Mouse (Mus musculus) CH12.LX (cell line): ENCODE measurements around the gene Rpgrip1. TPM values are rescaled to one million over a fixed set of nuclear protein-coding genes. Genes with fewer than 3 reads are reported as not detected.

Source experiments
- DNase-seq: peaks from one replicate; pipeline ENCODE4 v3.0.0-alpha.2; 2013; ENCODE audit errors: extremely low read depth
- H3K27ac ChIP-seq: 2 replicates; pipeline ENCODE4 v1.5.1; 2012; ENCODE audit warnings: low read depth, mild to moderate bottlenecking, control low read depth, moderate library complexity; ENCODE audit not compliant: insufficient read depth
- H3K27me3 ChIP-seq: replicated peaks from 2 replicates; pipeline ENCODE3; 2012; ENCODE audit warnings: inconsistent platforms
- H3K36me3 ChIP-seq, 2 experiments: replicated peaks in 1 of 2; 2 replicates each; pipeline versions ENCODE3 to v1.6.1; 2012; ENCODE audit warnings: inconsistent platforms in 1 of 2, low read length in 1 of 2, mild to moderate bottlenecking in 1 of 2, mixed read lengths in 1 of 2, moderate library complexity in 1 of 2; ENCODE audit not compliant: control insufficient read depth in 1 of 2, insufficient read depth in 1 of 2
- H3K4me1 ChIP-seq, 2 experiments: 2 replicates each; pipeline ENCODE4 v1.6.1; 2012; ENCODE audit warnings: inconsistent platforms in 1 of 2, moderate library complexity in 1 of 2; ENCODE audit not compliant: insufficient read depth in 2 of 2, control insufficient read depth in 1 of 2
- H3K4me2 ChIP-seq: 2 replicates; pipeline ENCODE4 v1.6.1; 2012; ENCODE audit warnings: low read depth, mild to moderate bottlenecking, control low read depth; ENCODE audit not compliant: poor library complexity, insufficient read depth, severe bottlenecking
- H3K4me3 ChIP-seq, 3 experiments: fragments of 150-350 bp in 1 of 3; sonication (generic) in 1 of 3; replicated peaks in 1 of 3; 2 replicates each; pipeline versions ENCODE3 to v1.5.1; 2011 to 2012; ENCODE audit warnings: low read depth in 2 of 3, low read length in 2 of 3, mild to moderate bottlenecking in 2 of 3, moderate library complexity in 2 of 3, control low read depth in 1 of 3, improper control_type of control experiment in 1 of 3, inconsistent platforms in 1 of 3, mixed read lengths in 1 of 3; ENCODE audit not compliant: poor library complexity in 1 of 3
- H3K79me2 ChIP-seq: replicated peaks from 2 replicates; pipeline ENCODE4 v1.6.1; 2012; ENCODE audit warnings: mild to moderate bottlenecking, moderate library complexity; ENCODE audit not compliant: control insufficient read depth, poor library complexity, insufficient read depth, severe bottlenecking; ENCODE audit errors: extremely low read depth
- H3K9ac ChIP-seq: 2 replicates; pipeline ENCODE4 v1.6.1; 2012; ENCODE audit warnings: low read depth, mild to moderate bottlenecking, control low read depth, moderate library complexity; ENCODE audit not compliant: insufficient read depth
- H3K9me3 ChIP-seq: replicated peaks from 2 replicates; pipeline ENCODE3; 2012; ENCODE audit warnings: low read length, inconsistent platforms, mixed read lengths
- BHLHE40 ChIP-seq: IDR thresholded peaks from 2 replicates; pipeline ENCODE4 v1.6.1; 2011; ENCODE audit warnings: mild to moderate bottlenecking, low read depth, low read length, improper control_type of control experiment
- E2F4 ChIP-seq: IDR thresholded peaks from 2 replicates; pipeline ENCODE4 v1.6.1; 2011; ENCODE audit warnings: low read depth, low read length, improper control_type of control experiment; ENCODE audit not compliant: insufficient replicate concordance
- ELF1 ChIP-seq: IDR thresholded peaks from 2 replicates; pipeline ENCODE4 v1.6.1; 2014; ENCODE audit warnings: low read depth, mild to moderate bottlenecking, inconsistent platforms, low read length, improper control_type of control experiment
- EP300 ChIP-seq: IDR thresholded peaks from 2 replicates; pipeline ENCODE4 v1.6.1; 2011; ENCODE audit warnings: low read length, improper control_type of control experiment
- ETS1 ChIP-seq: conservative IDR thresholded peaks from 2 replicates; pipeline ENCODE4 v1.6.1; 2012; ENCODE audit warnings: low read depth, mild to moderate bottlenecking, inconsistent platforms, low read length, improper control_type of control experiment, moderate library complexity
- JUND ChIP-seq: conservative IDR thresholded peaks from 2 replicates; pipeline ENCODE4 v1.6.1; 2011; ENCODE audit warnings: low read depth, low read length, improper control_type of control experiment
- KAT2A ChIP-seq: IDR thresholded peaks from 2 replicates; pipeline ENCODE4 v1.6.1; 2012; ENCODE audit warnings: low read length, improper control_type of control experiment, inconsistent platforms; ENCODE audit not compliant: insufficient replicate concordance
- MAFK ChIP-seq: IDR thresholded peaks from 2 replicates; pipeline ENCODE4 v1.6.1; 2011; ENCODE audit warnings: low read length, improper control_type of control experiment; ENCODE audit not compliant: insufficient replicate concordance
- MAX ChIP-seq: IDR thresholded peaks from 2 replicates; pipeline ENCODE4 v1.6.1; 2011; ENCODE audit warnings: low read length, improper control_type of control experiment
- MEF2A ChIP-seq: IDR thresholded peaks from 2 replicates; pipeline ENCODE4 v1.6.1; 2014; ENCODE audit warnings: low read depth, mild to moderate bottlenecking, inconsistent platforms, low read length, improper control_type of control experiment, borderline replicate concordance
- MYC ChIP-seq: IDR thresholded peaks from 2 replicates; pipeline ENCODE4 v1.6.1; 2011; ENCODE audit warnings: low read depth, mild to moderate bottlenecking, improper control_type of control experiment, low read length
- NRF1 ChIP-seq: IDR thresholded peaks from 2 replicates; pipeline ENCODE4 v1.6.1; 2014; ENCODE audit warnings: low read depth, mild to moderate bottlenecking, inconsistent platforms, low read length, improper control_type of control experiment, moderate library complexity
- PAX5 ChIP-seq: IDR thresholded peaks from 2 replicates; pipeline ENCODE4 v1.6.1; 2012; ENCODE audit warnings: low read length, inconsistent platforms, mixed read lengths
- RCOR1 ChIP-seq: conservative IDR thresholded peaks from 2 replicates; pipeline ENCODE4 v1.6.1; 2012; ENCODE audit warnings: low read depth, mild to moderate bottlenecking, inconsistent platforms, low read length, improper control_type of control experiment
- SMC3 ChIP-seq: IDR thresholded peaks from 2 replicates; pipeline ENCODE4 v1.6.1; 2011; ENCODE audit warnings: low read depth, low read length, improper control_type of control experiment
- TBP ChIP-seq: conservative IDR thresholded peaks from 2 replicates; pipeline ENCODE4 v1.6.1; 2011; ENCODE audit warnings: low read depth, low read length, improper control_type of control experiment
- TCF12 ChIP-seq: IDR thresholded peaks from 2 replicates; pipeline ENCODE4 v1.6.1; 2014; ENCODE audit warnings: low read depth, mild to moderate bottlenecking, inconsistent platforms, low read length, improper control_type of control experiment
- USF1 ChIP-seq: IDR thresholded peaks from 2 replicates; pipeline ENCODE4 v1.6.1; 2014; ENCODE audit warnings: low read depth, mild to moderate bottlenecking, inconsistent platforms, low read length, improper control_type of control experiment
- ZC3H11A ChIP-seq: IDR thresholded peaks from 2 replicates; pipeline ENCODE4 v1.6.1; 2012; ENCODE audit warnings: low read depth, mild to moderate bottlenecking, inconsistent platforms, low read length, improper control_type of control experiment
- ZMIZ1 ChIP-seq: IDR thresholded peaks from 2 replicates; pipeline ENCODE4 v1.6.1; 2012; ENCODE audit warnings: low read depth, mild to moderate bottlenecking, inconsistent platforms, low read length, improper control_type of control experiment
- ZNF384 ChIP-seq: IDR thresholded peaks from 2 replicates; pipeline ENCODE4 v1.6.1; 2012; ENCODE audit warnings: low read depth, low read length, improper control_type of control experiment, inconsistent platforms
- dilution Hi-C: fragments of 300-500 bp; cut with MboI; formaldehyde crosslinking; loops from 2 replicates; pipeline ENCODE4 v1.14.3; 2020; ENCODE audit warnings: low sequenced_read_pairs; ENCODE audit not compliant: extremely low pct_unique_long_range_greater_than_20kb, extremely low pct_ligation_motif_present
- in situ Hi-C: fragments of 300-500 bp; cut with MboI; formaldehyde crosslinking; loops from 3 replicates; pipeline ENCODE4 v1.14.3; 2019; ENCODE audit warnings: low sequenced_read_pairs, low pct_ligation_motif_present, low pct_unique_long_range_greater_than_20kb, mixed read lengths
- polyA plus RNA-seq: library from polyadenylated mRNA; unstranded; fragments of >175 nt; gene quantifications from 2 replicates; pipeline ENCODE4 v1.2.1, GENCODE M21; 2012; ENCODE audit warnings: low read depth; ENCODE audit not compliant: insufficient read length
- total RNA-seq, 2 experiments: library from RNA; depleted of rRNA; stranded (reverse); fragments of 300-350 nt in 1 of 2; fragments of >200 nt in 1 of 2; gene quantifications; 2 replicates each; pipeline ENCODE4 v1.2.3; 2012 to 2014

Gene Rpgrip1
- total and polyA plus RNA-seq, 3 experiments: 7.3 to 41.8 (median 15.0) TPM

DNA sequence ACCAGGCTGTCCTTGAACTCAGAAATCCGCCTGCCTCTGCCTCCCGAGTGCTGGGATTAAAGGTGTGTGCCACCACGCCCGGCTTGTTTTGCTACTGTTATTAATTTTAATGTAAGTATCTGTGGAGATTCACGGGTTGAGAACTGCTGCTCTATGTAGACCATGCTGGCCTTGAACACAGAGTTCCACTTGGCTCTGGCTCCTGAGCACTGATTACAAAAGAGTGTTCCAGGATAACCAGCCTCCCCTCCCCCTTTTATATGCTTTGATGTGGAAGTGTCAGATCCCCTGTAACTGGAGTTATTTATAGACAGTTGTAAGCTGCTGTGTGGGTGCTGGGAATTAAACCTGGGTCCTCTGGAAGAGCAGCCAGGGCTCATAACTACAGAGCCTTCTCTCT is 6.7 kb downstream of the Rpgrip1 start:
- no peaks in the 10 kb centered on the region for H3K9me3 ChIP-seq
- in situ Hi-C loops: no loop called here
- H3K27ac ChIP-seq: no peak overlapping the region
- no peaks in the 10 kb centered on the region for H3K4me1 ChIP-seq
- H3K4me2 ChIP-seq: no peak overlapping the region
- DNase-seq: no peak
- H3K27me3 ChIP-seq: no peaks in the 10 kb centered on the region
- TF ChIP-seq ZMIZ1 (no peak), ZNF384 (no peak), SMC3 (no peak), RCOR1 (no peak), KAT2A (no peak), MEF2A (no peak), ETS1 (no peak), TBP (no peak), EP300 (no peak), PAX5 (no peak), USF1 (no peak), E2F4 (no peak), TCF12 (no peak), ZC3H11A (no peak), BHLHE40 (no peak), MYC (no peak), NRF1 (no peak), ELF1 (no peak), MAFK (no peak), MAX (no peak)
- TF ChIP-seq, all 38 proteins: peak for 0
- no peak overlapping the region for H3K9ac ChIP-seq
- dilution Hi-C loops: no loop called here
- no peaks in the 10 kb centered on the region for H3K36me3 ChIP-seq
- H3K4me3 ChIP-seq: no peak overlapping the region
- no peaks in the 10 kb centered on the region for H3K79me2 ChIP-seq

DNA sequence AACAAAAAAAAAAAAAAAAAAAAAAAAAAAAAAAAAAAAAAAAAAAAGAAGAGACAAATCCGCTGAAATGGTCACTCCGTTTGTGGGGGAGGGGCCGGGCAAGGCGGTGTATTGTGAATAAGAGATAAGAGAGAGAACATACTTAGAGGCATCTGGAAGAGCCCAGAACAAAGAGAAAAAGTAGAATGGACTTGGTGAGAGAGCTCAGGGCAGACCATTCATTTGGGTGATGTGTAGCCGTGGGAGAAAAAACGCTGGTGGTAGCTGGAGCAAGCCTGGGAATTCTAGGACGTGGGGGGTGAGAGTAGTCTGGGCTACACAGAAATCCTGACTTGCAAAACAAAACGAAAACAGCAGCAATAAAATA is 7.9 kb downstream of the Rpgrip1 start:
- in situ Hi-C loops: no loop called here

More for the DNA sequence above, 7.9 kb downstream of the Rpgrip1 start:
- Histone ChIP-seq H3K27me3 (no peaks in the 10 kb centered on the region), H3K9me3 (no peaks in the 10 kb centered on the region), H3K4me2 (no peak overlapping the region), H3K27ac (no peak overlapping the region), H3K9ac (no peak overlapping the region), H3K36me3 (no peaks in the 10 kb centered on the region), H3K4me1 (no peaks in the 10 kb centered on the region), H3K79me2 (no peaks in the 10 kb centered on the region), H3K4me3 (no peak overlapping the region)
- no peak for DNase-seq
- dilution Hi-C loops: no loop called here
- TF ChIP-seq JUND: no peak
- peak; percentile 16; the same call in 1 of the 2 replicates for TF ChIP-seq ZNF384
